ENCODE assay signal across 12 mouse cellular contexts in genomic region chr11:74550615-74551102, GRCm38 (mm10).
A peak's percentile ranks its signal among the peaks of the same experiment; 100 is the strongest.
DNase-seq lines count a peak whose midpoint lies in the region; ATAC-seq and TF ChIP-seq lines count a peak whose summit lies in the region.
"Had no signal": no experiment of that assay in that cellular context is flagged by ENCODE, and none has a peak within 500 bp of the region (broad histone marks: within the 10 kb centered on the region; RNA-seq: fewer than 3 reads in every experiment).

No protein-coding gene starts in this region.

- 60% methylated on average over 5 of the region's 5 CpGs for WGBS in hindbrain, postnatal 0 days
- whole genome bisulfite sequencing in hindbrain, embryonic 16.5 days: 61% methylated on average over 5 of the region's 5 CpGs
- WGBS in lung, embryonic 14.5 days: 24% methylated on average over 5 of the region's 5 CpGs

- TF ChIP-seq CTCF in hindbrain, postnatal 0 days (IDR thresholded peaks at IDR 0.05; ENCODE audit: low read depth): peak; percentile 23
- TF ChIP-seq CTCF in lung, embryonic 14.5 days (IDR thresholded peaks at IDR 0.05; ENCODE audit: low read depth): peak; percentile 28; the same call in 1 of the 2 replicates

- no peak for ATAC-seq in hindbrain, postnatal 0 days
- ATAC-seq in hindbrain, embryonic 16.5 days: no peak
- peak; percentile 75 for ATAC-seq in lung, embryonic 14.5 days (ENCODE audit: insufficient read depth)

- H3K4me3 ChIP-seq in hindbrain, postnatal 0 days (ENCODE audit: low read length): no peak overlapping the region
- no peak overlapping the region for H3K4me3 ChIP-seq in hindbrain, embryonic 16.5 days (ENCODE audit: low read length)
- H3K4me3 ChIP-seq in lung, embryonic 14.5 days (ENCODE audit: low read depth, low read length): no peak overlapping the region
- H3K4me3 ChIP-seq: limb, embryonic 13.5 days had no signal

- peaks cover 12% of the 10 kb centered on the region; the same call in 1 of the 2 replicates for H3K4me1 ChIP-seq in hindbrain, postnatal 0 days (ENCODE audit: insufficient read depth, low read length)
- H3K4me1 ChIP-seq in hindbrain, embryonic 16.5 days (ENCODE audit: control insufficient read depth, insufficient read depth, low read depth, low read length): peaks cover 20% of the 10 kb centered on the region
- H3K4me1 ChIP-seq in lung, embryonic 14.5 days (ENCODE audit: insufficient read depth): no peaks in the 10 kb centered on the region

- no peak overlapping the region for H3K9ac ChIP-seq in hindbrain, postnatal 0 days (replicated peaks; ENCODE audit: low read length)
- H3K9ac ChIP-seq in hindbrain, embryonic 16.5 days (ENCODE audit: low read depth, low read length): no peak overlapping the region
- H3K9ac ChIP-seq in lung, embryonic 14.5 days: no peak overlapping the region
- H3K9ac ChIP-seq: limb, embryonic 13.5 days had no signal

- no peak for DNase-seq in hindbrain, postnatal 0 days (ENCODE audit: low spot score)
- DNase-seq in lung, embryonic 14.5 days: peak; percentile 84
- DNase-seq in lung, postnatal 25 days (ENCODE audit: low spot score): no peak
- DNase-seq in ES-CJ7 (ENCODE audit: low read depth, low spot score): peak; percentile 68
- DNase-seq in gonadal fat pad, adult 2 months (ENCODE audit: low read depth): peak; percentile 71
- no peak for DNase-seq in adrenal gland, adult 8-10 months
- DNase-seq: cerebellum, adult 11 months; gastrocnemius, postnatal 36 days; kidney, postnatal 10 days; layer of hippocampus, postnatal 36 days had no signal

- no peak overlapping the region for H3K4me2 ChIP-seq in hindbrain, postnatal 0 days (ENCODE audit: low read depth, low read length)
- H3K4me2 ChIP-seq in hindbrain, embryonic 16.5 days (ENCODE audit: low read length): no peak overlapping the region
- H3K4me2 ChIP-seq in lung, embryonic 14.5 days: no peak overlapping the region
- H3K4me2 ChIP-seq: limb, embryonic 13.5 days had no signal

- H3K9me3 ChIP-seq in hindbrain, postnatal 0 days (ENCODE audit: low read length): no peaks in the 10 kb centered on the region
- no peaks in the 10 kb centered on the region for H3K9me3 ChIP-seq in hindbrain, embryonic 16.5 days (ENCODE audit: control insufficient read depth, low read length)
- H3K9me3 ChIP-seq in lung, embryonic 14.5 days (ENCODE audit: low read depth, low read length): no peaks in the 10 kb centered on the region
- H3K9me3 ChIP-seq: limb, embryonic 13.5 days had no signal

- no peaks in the 10 kb centered on the region for H3K27me3 ChIP-seq in hindbrain, postnatal 0 days (ENCODE audit: insufficient read depth, low read length)
- no peaks in the 10 kb centered on the region for H3K27me3 ChIP-seq in hindbrain, embryonic 16.5 days (replicated peaks; ENCODE audit: control insufficient read depth, insufficient read depth, low read length)
- H3K27me3 ChIP-seq in lung, embryonic 14.5 days (ENCODE audit: insufficient read depth, low read length): no peaks in the 10 kb centered on the region

- H3K36me3 ChIP-seq in hindbrain, postnatal 0 days (ENCODE audit: insufficient read depth, low read length): no peaks in the 10 kb centered on the region
- H3K36me3 ChIP-seq in hindbrain, embryonic 16.5 days (ENCODE audit: control insufficient read depth, insufficient read depth, low read length): no peaks in the 10 kb centered on the region
- no peaks in the 10 kb centered on the region for H3K36me3 ChIP-seq in lung, embryonic 14.5 days (ENCODE audit: insufficient read depth)
- H3K36me3 ChIP-seq: limb, embryonic 13.5 days had no signal

- H3K27ac ChIP-seq in hindbrain, postnatal 0 days: no peak overlapping the region
- no peak overlapping the region for H3K27ac ChIP-seq in hindbrain, embryonic 16.5 days (ENCODE audit: low read depth, low read length)
- H3K27ac ChIP-seq in lung, embryonic 14.5 days (ENCODE audit: low read depth): 0 out of 2 replicates have a peak overlapping the region, but pooled peaks have one; percentile 50
- H3K27ac ChIP-seq: limb, embryonic 13.5 days had no signal

Comparison
In these comparisons a context has a peak if more than half of its experiments do, and no peak if none do; other contexts are left out.
1. DNase-seq: peak in lung, embryonic 14.5 days (single experiment), ES-CJ7 (single experiment) and gonadal fat pad, adult 2 months (single experiment); none in hindbrain, postnatal 0 days (single experiment), lung, postnatal 25 days (single experiment) and adrenal gland, adult 8-10 months (single experiment).